Mouse (Mus musculus): ENCODE data around the gene Eif3i. TPM values are rescaled to one million over a fixed set of nuclear protein-coding genes. Genes with fewer than 3 reads are reported as not detected.

Eif3i gene
- total and polyA plus RNA-seq, 3 experiments = 396 to 766 (median 730) TPM

GRCm38 (mm10) chr4:129573430-129573829 is 27.0 kb downstream of the Eif3i start, which contains the start of gene Lck:
Lck (minus strand) TSS chr4:129573641.
- TF ChIP-seq ELF1 (IDR thresholded peaks at IDR 0.05; ENCODE audit: low read depth, low read length) (no peak), ZNF384 (IDR thresholded peaks at IDR 0.05; ENCODE audit: low read depth, low read length) (no peak), MAFK (IDR thresholded peaks at IDR 0.05; ENCODE audit: borderline replicate concordance, low read depth, low read length) (no peak), NELFE (IDR thresholded peaks at IDR 0.05; ENCODE audit: low read depth, low read length) (no peak), ETS1 (IDR thresholded peaks at IDR 0.05; ENCODE audit: low read depth, low read length) (no peak), MAZ (IDR thresholded peaks at IDR 0.05; ENCODE audit: low read depth, low read length) (no peak), TAL1 (IDR thresholded peaks at IDR 0.05; ENCODE audit: low read length) (no peak), TBP (IDR thresholded peaks at IDR 0.05; ENCODE audit: low read depth, low read length) (no peak), CTCF (IDR thresholded peaks at IDR 0.05 in 2 of 3, conservative IDR thresholded peaks at IDR 0.05 in 1 of 3; ENCODE audit: control insufficient read depth in 1 of 3, insufficient read depth in 1 of 3, low read depth in 2 of 3, low read length in 3 of 3, poor library complexity in 1 of 3, severe bottlenecking in 1 of 3) (no peak), RAD21 (IDR thresholded peaks at IDR 0.05; ENCODE audit: low read depth, low read length) (no peak), MYB (IDR thresholded peaks at IDR 0.05; ENCODE audit: low read depth, low read length) (no peak)
- Histone ChIP-seq H3K9ac (ENCODE audit: control insufficient read depth, low read depth, low read length, poor library complexity, severe bottlenecking) (no peak within 1 kb of the TSS), H3K4me3 (ENCODE audit: control insufficient read depth in 1 of 2, insufficient read depth in 1 of 2, low read depth in 2 of 2, low read length in 2 of 2) (no peak within 1 kb of the TSS), H3K4me1 (ENCODE audit: control insufficient read depth in 1 of 2, insufficient read depth in 2 of 2, low read length in 2 of 2) (peaks cover 0 to 15% of the 10 kb centered on the region in 2 experiments; a peak in 3 of 4 replicates), H3K27me3 (ENCODE audit: control insufficient read depth in 1 of 2, insufficient read depth in 2 of 2, low read length in 2 of 2) (no peaks in the 10 kb centered on the region; a peak in 1 of 4 replicates), H3K9me3 (replicated peaks; ENCODE audit: insufficient read depth, low read length) (no peaks in the 10 kb centered on the region), H3K79me2 (ENCODE audit: control insufficient read depth, insufficient read depth, low read length, poor library complexity) (no peaks in the 10 kb centered on the region), H3K27ac (ENCODE audit: control insufficient read depth, low read depth, low read length) (no peak within 1 kb of the TSS), H3K36me3 (ENCODE audit: control insufficient read depth in 1 of 2, insufficient read depth in 2 of 2, low read length in 2 of 2) (peaks cover 0 to 6% of the 10 kb centered on the region in 2 experiments; a peak in 2 of 4 replicates)
- DNase-seq (ENCODE audit: low read depth, low spot score) = no peak

GRCm38 (mm10) chr4:129573093-129573370 is 27.4 kb downstream of the Eif3i start:
- H3K27ac ChIP-seq (ENCODE audit: control insufficient read depth, low read depth, low read length) = no peak overlapping the region

More at GRCm38 (mm10) chr4:129573093-129573370, 27.4 kb downstream of the Eif3i start:
- no peak for TF ChIP-seq ELF1 (IDR thresholded peaks at IDR 0.05; ENCODE audit: low read depth, low read length)
- no peak for TF ChIP-seq JUND (IDR thresholded peaks at IDR 0.05; ENCODE audit: low read depth, low read length)
- no peak for TF ChIP-seq ZMIZ1 (IDR thresholded peaks at IDR 0.05; ENCODE audit: low read depth, low read length)
- TF ChIP-seq CHD2 (IDR thresholded peaks at IDR 0.05; ENCODE audit: low read length) = no peak
- no peak for TF ChIP-seq MYC (IDR thresholded peaks at IDR 0.05; ENCODE audit: low read depth, low read length)
- TF ChIP-seq USF1 (IDR thresholded peaks at IDR 0.05; ENCODE audit: low read depth, low read length) = no peak
- TF ChIP-seq SIN3A (IDR thresholded peaks at IDR 0.05; ENCODE audit: low read length) = no peak
- no peak for TF ChIP-seq RAD21 (IDR thresholded peaks at IDR 0.05; ENCODE audit: low read depth, low read length)
- no peak for TF ChIP-seq SMC3 (IDR thresholded peaks at IDR 0.05; ENCODE audit: low read depth, low read length)
- no peak for TF ChIP-seq POLR2A (IDR thresholded peaks at IDR 0.05; ENCODE audit: control insufficient read depth in 1 of 2, insufficient read depth in 1 of 2, low read depth in 1 of 2, low read length in 2 of 2, poor library complexity in 1 of 2)
- no peak for TF ChIP-seq TAL1 (IDR thresholded peaks at IDR 0.05; ENCODE audit: low read length)
- TF ChIP-seq POLR2AphosphoS5 (IDR thresholded peaks at IDR 0.05; ENCODE audit: borderline replicate concordance, low read depth, low read length) = no peak
- no peak for DNase-seq (ENCODE audit: low read depth, low spot score)
- peaks cover 0 to 12% of the 10 kb centered on the region in 2 experiments; a peak in 3 of 4 replicates for H3K4me1 ChIP-seq (ENCODE audit: control insufficient read depth in 1 of 2, insufficient read depth in 2 of 2, low read length in 2 of 2)
- no peaks in the 10 kb centered on the region; a peak in 1 of 4 replicates for H3K27me3 ChIP-seq (ENCODE audit: control insufficient read depth in 1 of 2, insufficient read depth in 2 of 2, low read length in 2 of 2)
- no peak overlapping the region for H3K9ac ChIP-seq (ENCODE audit: control insufficient read depth, low read depth, low read length, poor library complexity, severe bottlenecking)
- H3K9me3 ChIP-seq (replicated peaks; ENCODE audit: insufficient read depth, low read length) = no peaks in the 10 kb centered on the region
- H3K36me3 ChIP-seq (ENCODE audit: control insufficient read depth in 1 of 2, insufficient read depth in 2 of 2, low read length in 2 of 2) = peaks cover 0 to 6% of the 10 kb centered on the region in 2 experiments; a peak in 2 of 4 replicates
- no peak overlapping the region for H3K4me3 ChIP-seq (ENCODE audit: control insufficient read depth in 1 of 2, insufficient read depth in 1 of 2, low read depth in 2 of 2, low read length in 2 of 2)
- no peaks in the 10 kb centered on the region for H3K79me2 ChIP-seq (ENCODE audit: control insufficient read depth, insufficient read depth, low read length, poor library complexity)
